Mouse (Mus musculus): ENCODE results near the gene Gart. TPM values are rescaled to one million over a fixed set of nuclear protein-coding genes. Genes with fewer than 3 reads are reported as not detected.

Gene Gart
- polyA plus RNA-seq (2014; fragmentation: Illumina TruSeq; extraction: RNeasy Lipid Tissue Mini Kit (QIAGEN cat#74804); ENCODE audit: low read depth, low replicate concordance) = 48.6 TPM

GRCm38 (mm10) chr16:91646681-91647419, at the start of gene Gart:
TSS of gene Gart (minus strand) at chr16:91646952.

GRCm38 (mm10) chr16:91688619-91689334, 42.0 kb upstream of the Gart start, which contains the start of gene Donson:
TSS of gene Donson (minus strand) at chr16:91688770.

GRCm38 (mm10) chr16:91647461-91648219, 888 bp upstream of the Gart start, which contains the start of gene Son:
TSS of gene Son (plus strand) at chr16:91647506.

GRCm38 (mm10) chr16:91618511-91619501, 27.9 kb downstream of the Gart start, which contains the start of gene Dnajc28:
TSS of gene Dnajc28 (minus strand) at chr16:91619026.

GRCm38 (mm10) chr16:91597672-91598010, 49.1 kb downstream of the Gart start, which contains the start of gene Tmem50b:
TSS of gene Tmem50b (minus strand) at chr16:91597800.

Other genes with a start within 250 kb of the Gart start
- gene Il10rb, start 240.8 kb downstream of the Gart start, polyA plus RNA-seq (2014; fragmentation: Illumina TruSeq; extraction: RNeasy Lipid Tissue Mini Kit (QIAGEN cat#74804); ENCODE audit: low read depth, low replicate concordance) = 179 TPM
- gene Ifnar1, start 161.7 kb downstream of the Gart start, polyA plus RNA-seq (2014; fragmentation: Illumina TruSeq; extraction: RNeasy Lipid Tissue Mini Kit (QIAGEN cat#74804); ENCODE audit: low read depth, low replicate concordance) = 17.7 TPM
- 116 TPM for gene Ifngr2, start 99.9 kb downstream of the Gart start, polyA plus RNA-seq (2014; fragmentation: Illumina TruSeq; extraction: RNeasy Lipid Tissue Mini Kit (QIAGEN cat#74804); ENCODE audit: low read depth, low replicate concordance)
- 52.7 TPM for gene Tmem50b, start 49.2 kb downstream of the Gart start, polyA plus RNA-seq (2014; fragmentation: Illumina TruSeq; extraction: RNeasy Lipid Tissue Mini Kit (QIAGEN cat#74804); ENCODE audit: low read depth, low replicate concordance)
- gene Dnajc28, start 27.9 kb downstream of the Gart start, polyA plus RNA-seq (2014; fragmentation: Illumina TruSeq; extraction: RNeasy Lipid Tissue Mini Kit (QIAGEN cat#74804); ENCODE audit: low read depth, low replicate concordance) = 41.2 TPM
- gene Son, start 554 bp upstream of the Gart start, polyA plus RNA-seq (2014; fragmentation: Illumina TruSeq; extraction: RNeasy Lipid Tissue Mini Kit (QIAGEN cat#74804); ENCODE audit: low read depth, low replicate concordance) = 269 TPM
- 9.6 TPM for gene Donson, start 41.8 kb upstream of the Gart start, polyA plus RNA-seq (2014; fragmentation: Illumina TruSeq; extraction: RNeasy Lipid Tissue Mini Kit (QIAGEN cat#74804); ENCODE audit: low read depth, low replicate concordance)
- 35.5 TPM for gene Cryzl1, start 82.0 kb upstream of the Gart start, polyA plus RNA-seq (2014; fragmentation: Illumina TruSeq; extraction: RNeasy Lipid Tissue Mini Kit (QIAGEN cat#74804); ENCODE audit: low read depth, low replicate concordance)
- 37.1 TPM for gene Itsn1, start 82.3 kb upstream of the Gart start, polyA plus RNA-seq (2014; fragmentation: Illumina TruSeq; extraction: RNeasy Lipid Tissue Mini Kit (QIAGEN cat#74804); ENCODE audit: low read depth, low replicate concordance)